Mouse (Mus musculus): ENCODE measurements around the gene Wdr24.

The Wdr24 gene

GRCm38 (mm10) chr17:25832436-25833290, 9.2 kb downstream of the Wdr24 start:
- peak; percentile 97 for DNase-seq

GRCm38 (mm10) chr17:25833291-25833663, 9.8 kb downstream of the Wdr24 start, which contains the start of gene Stub1:
TSS of gene Stub1 (minus strand) at chr17:25833404.
- DNase-seq = no peak

- DNase-seq = no peak
These were observed 10.7 kb downstream of the Wdr24 start for GRCm38 (mm10) chr17:25833961-25834594.

GRCm38 (mm10) chr17:25834595-25835222, 11.3 kb downstream of the Wdr24 start:
- DNase-seq = no peak

GRCm38 (mm10) chr17:25835301-25835700, 11.9 kb downstream of the Wdr24 start:
- no peak for DNase-seq

GRCm38 (mm10) chr17:25835816-25836215, 12.4 kb downstream of the Wdr24 start:
- DNase-seq = no peak

GRCm38 (mm10) chr17:25836397-25837075, 13.1 kb downstream of the Wdr24 start:
- peak; percentile 34 for DNase-seq

- peak; percentile 47 for DNase-seq
These were observed 13.6 kb downstream of the Wdr24 start, which contains the start of gene Rhbdl1 for GRCm38 (mm10) chr17:25837076-25837410. TSS of gene Rhbdl1 (minus strand) at chr17:25837295.

GRCm38 (mm10) chr17:25837533-25837932, 14.1 kb downstream of the Wdr24 start:
- no peak for DNase-seq

GRCm38 (mm10) chr17:25838904-25839303, 15.5 kb downstream of the Wdr24 start:
- DNase-seq = no peak

GRCm38 (mm10) chr17:25839455-25840235, 16.2 kb downstream of the Wdr24 start:
- DNase-seq = no peak

GRCm38 (mm10) chr17:25840519-25840918, 17.1 kb downstream of the Wdr24 start:
- no peak for DNase-seq

GRCm38 (mm10) chr17:25841117-25841880, 17.9 kb downstream of the Wdr24 start, which contains the start of gene Gm20683:
TSS of gene Gm20683 (minus strand) at chr17:25841763.
- no peak for DNase-seq

- no peak for DNase-seq
These were observed 19.1 kb downstream of the Wdr24 start for GRCm38 (mm10) chr17:25842509-25842908.

GRCm38 (mm10) chr17:25843122-25843521, 19.7 kb downstream of the Wdr24 start:
- no peak for DNase-seq

GRCm38 (mm10) chr17:25843636-25844395, 20.4 kb downstream of the Wdr24 start:
- DNase-seq = no peak

- DNase-seq = peak; percentile 97
These were observed 21.0 kb downstream of the Wdr24 start, which contains the start of gene Rhot2 for GRCm38 (mm10) chr17:25844396-25844901. TSS of gene Rhot2 (minus strand) at chr17:25844851.

GRCm38 (mm10) chr17:25860229-25860628, 36.8 kb downstream of the Wdr24 start:
- no peak for DNase-seq

- DNase-seq = peak; percentile 87
These were observed 37.6 kb downstream of the Wdr24 start, which contains the start of gene Wdr90 for GRCm38 (mm10) chr17:25860832-25861703. TSS of gene Wdr90 (minus strand) at chr17:25861501.
